Mouse (Mus musculus) gastrocnemius, adult 2 months (tissue): ENCODE measurements at regions not wholly inside any gene's neighbourhood (a gene's known extent, or its start where the extent isn't known, plus 50 kb on each side); places are given as distances from the start of the nearest gene placed in this dataset.
"Not testable (repeated sequence)": the region's sequence is repeated elsewhere in the genome, so short reads cannot be mapped to it uniquely, and the experiment has no call there.

Experiments
- DNase-seq: peaks from one replicate; pipeline ENCODE4 v3.0.0; 2022
- H3K27ac ChIP-seq: fragments of 200-600 bp; 2 replicates; pipeline ENCODE4 v1.8.1; 2022; ENCODE audit warnings: mild to moderate bottlenecking
- H3K4me3 ChIP-seq: fragments of 200-600 bp; 2 replicates; pipeline ENCODE4 v1.8.1; 2022; ENCODE audit warnings: mild to moderate bottlenecking, moderate library complexity
- CTCF ChIP-seq: fragments of 200-600 bp; IDR thresholded peaks from 2 replicates; pipeline ENCODE4 v1.8.1; 2022; ENCODE audit warnings: antibody characterized with exemption, mild to moderate bottlenecking, moderate library complexity
- intact Hi-C: fragments of 180-260 bp; cut with DNase I; formaldehyde crosslinking; loops from one replicate; pipeline ENCODE4 v1.15.1; 2025

DNA sequence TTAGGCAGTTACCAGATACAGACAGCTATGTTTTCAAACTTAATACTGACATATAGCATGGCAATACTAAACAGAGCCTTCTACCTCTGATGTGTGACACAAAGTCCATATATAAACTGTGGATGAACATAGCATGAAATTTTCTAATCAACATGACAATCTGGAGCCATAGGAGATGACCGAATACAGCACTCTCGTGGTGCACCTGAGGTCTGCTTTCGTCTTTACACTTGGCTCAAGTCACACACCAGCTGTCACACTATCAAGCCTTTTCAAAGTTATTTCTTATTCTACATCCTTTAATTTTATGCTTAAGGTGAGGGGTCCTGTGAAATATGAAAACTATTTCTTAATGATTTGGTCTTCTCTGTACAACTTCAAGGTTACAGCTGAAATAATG is 120.1 kb upstream of the Kcnj3 start:
- no peak for DNase-seq
- intact Hi-C loops = no loop called here
- no peak overlapping the region for H3K27ac ChIP-seq
- H3K4me3 ChIP-seq = no peak overlapping the region
- TF ChIP-seq CTCF = no peak

DNA sequence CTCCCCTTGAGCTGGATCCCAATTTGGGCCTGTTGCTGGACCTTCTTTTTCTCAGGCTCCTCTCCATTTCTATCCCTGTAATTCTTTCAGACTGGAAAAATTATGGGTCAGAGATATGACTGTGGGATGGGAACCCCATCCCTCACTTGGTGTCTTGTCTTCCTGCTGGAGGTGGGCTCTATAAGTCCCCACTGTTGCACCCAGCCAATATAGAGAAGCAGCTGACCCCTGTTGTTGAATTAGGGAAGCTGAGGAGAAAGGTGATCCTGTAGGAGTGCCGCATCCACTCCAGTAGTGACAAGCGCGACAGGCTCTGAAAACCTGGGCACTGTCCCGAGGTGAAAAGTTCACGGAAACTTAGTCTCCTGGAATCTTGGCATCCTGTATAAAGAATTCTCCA is 81.7 kb upstream of the Kcnj3 start:
- DNase-seq, H3K27ac ChIP-seq, intact Hi-C loops, H3K4me3 ChIP-seq: not testable (repeated sequence)
